Comparison of ENCODE assay signal across 20 mouse cellular contexts in genomic region chr19:10703470-10703869, GRCm38 (mm10). TPM values are rescaled to one million over a fixed set of nuclear protein-coding genes. Genes with fewer than 3 reads are reported as not detected.
DNase-seq lines count a peak whose midpoint lies in the region; ATAC-seq and TF ChIP-seq lines count a peak whose summit lies in the region.
"Had no signal": no experiment of that assay in that cellular context is flagged by ENCODE, and none has a peak within 500 bp of the region (broad histone marks: within the 10 kb centered on the region; RNA-seq: fewer than 3 reads in every experiment).

No protein-coding gene starts in this region.

- H3ac ChIP-seq in myocyte (ENCODE audit: control insufficient read depth, insufficient read length): no peak overlapping the region

- no peaks in the 10 kb centered on the region for H3K36me3 ChIP-seq in kidney, adult 2 months (ENCODE audit: control insufficient read depth, insufficient read depth, low read length)
- H3K36me3 ChIP-seq in myocyte (ENCODE audit: control insufficient read depth, insufficient read depth): no peaks in the 10 kb centered on the region

- no peak for TF ChIP-seq CTCF in kidney, adult 2 months (conservative IDR thresholded peaks at IDR 0.05; ENCODE audit: insufficient read depth, insufficient read length, low read depth, low read length)

- H3K4me2 ChIP-seq in myocyte (ENCODE audit: low read depth): no peak overlapping the region
- H3K4me2 ChIP-seq: embryonic facial prominence, embryonic 12.5 days; heart, embryonic 13.5 days; hindbrain, embryonic 12.5 days; liver, embryonic 11.5 days had no signal

- H3K4me3 ChIP-seq in kidney, adult 2 months (ENCODE audit: insufficient read depth, low read depth, low read length): no peak overlapping the region
- no peak overlapping the region for H3K4me3 ChIP-seq in myocyte
- H3K4me3 ChIP-seq: embryonic facial prominence, embryonic 12.5 days; heart, embryonic 13.5 days; hindbrain, embryonic 12.5 days had no signal

- H3K27me3 ChIP-seq in kidney, adult 2 months (replicated peaks; ENCODE audit: control insufficient read depth, insufficient read depth, low read length): no peaks in the 10 kb centered on the region
- no peaks in the 10 kb centered on the region for H3K27me3 ChIP-seq in myocyte (ENCODE audit: control insufficient read depth, insufficient read depth, insufficient read length)
- H3K27me3 ChIP-seq: CH12.LX; embryonic facial prominence, embryonic 12.5 days; heart, embryonic 13.5 days; hindbrain, embryonic 12.5 days had no signal

- H3K79me2 ChIP-seq in myocyte (ENCODE audit: control insufficient read depth, insufficient read depth): peaks cover 59% of the 10 kb centered on the region

- peak; percentile 65 for DNase-seq in adrenal gland, adult 2 months
- no peak for DNase-seq in adrenal gland, adult 8-10 months
- peak; percentile 45 for DNase-seq in kidney, adult 2 months
- no peak for DNase-seq in kidney, adult 9 months
- peak; percentile 59 to 72 for DNase-seq in cerebellum, postnatal 14 days
- no peak for DNase-seq in heart, adult 8-10 months (ENCODE audit: low spot score)
- DNase-seq: kidney, adult 11 months; midbrain, embryonic 14.5 days; thymus, postnatal 14 days had no signal

- WGBS in kidney, adult 2 months: 69% methylated on average over 8 of the region's 8 CpGs

- TF ChIP-seq POLR2A in kidney, adult 2 months (IDR thresholded peaks at IDR 0.05; ENCODE audit: low read depth, low read length): no peak
- no peak for TF ChIP-seq POLR2A in myocyte (IDR thresholded peaks at IDR 0.05; ENCODE audit: insufficient read length, low read depth)

- peaks cover 26% of the 10 kb centered on the region for H3K4me1 ChIP-seq in kidney, adult 2 months (ENCODE audit: control insufficient read depth, insufficient read depth, low read length)

- no peak for ATAC-seq in erythroid progenitor cell, adult 5-6 weeks (replicated peaks; ENCODE audit: low FRiP score, poor library complexity, severe bottlenecking)
- ATAC-seq: activated CD4-positive, CD25-positive, alpha-beta regulatory T cell, adult 4 months; lung, postnatal 0 days had no signal

- no peak overlapping the region for H3K27ac ChIP-seq in kidney, adult 2 months (ENCODE audit: insufficient read depth, low read depth, low read length)
- H3K27ac ChIP-seq: embryonic facial prominence, embryonic 12.5 days; heart, embryonic 13.5 days; hindbrain, embryonic 12.5 days had no signal

TF ChIP-seq in myocyte, 11 proteins besides CTCF, POLR2A, EP300 and RAD21:
- TF ChIP-seq CEBPB (IDR thresholded peaks at IDR 0.05; ENCODE audit: insufficient read depth, poor library complexity, severe bottlenecking) (no peak), MYOD1 (IDR thresholded peaks at IDR 0.05; ENCODE audit: control insufficient read depth in 1 of 3, insufficient read length in 2 of 3, low read depth in 2 of 3) (peak in 2 of 3 experiments; percentile 22 to 72), E2F4 (IDR thresholded peaks at IDR 0.05; ENCODE audit: insufficient read depth) (no peak), MYOG (IDR thresholded peaks at IDR 0.05; ENCODE audit: control insufficient read depth in 1 of 3, insufficient read depth in 1 of 3, insufficient read length in 2 of 3, low read depth in 2 of 3) (peak in 2 of 3 experiments; percentile 54 to 84), TCF3 (IDR thresholded peaks at IDR 0.05; ENCODE audit: insufficient read length, low read depth) (peak; percentile 27)

RNA-seq across cellular contexts. Expression of gene Vps37c, which starts 14.9 kb away (rescaled TPM):
- total RNA-seq in adrenal gland, adult 2 months (2021): 10 to 100 TPM; 22.1 to 23.3 TPM
- 46.4 and 65.5 TPM in 2 replicates for polyA plus RNA-seq in adrenal gland, adult 2 months (2012; rRNA removed)
- total RNA-seq in adrenal gland, adult 8-10 months (2022): 10 to 100 TPM; 24.3 to 40.8 (median 25.3) TPM
- polyA plus RNA-seq in kidney, adult 2 months (2012; rRNA removed): 30.0 and 32.1 TPM in 2 replicates
- polyA plus RNA-seq in myocyte (2012; fragmentation: generic; extraction: Trizol): 30.2 TPM
- 10 to 100 TPM; 21.0 to 25.1 (median 23.0) TPM for total RNA-seq in heart, adult 8-10 months (2022)
- total RNA-seq in erythroid progenitor cell, adult 5-6 weeks (2015; ENCODE audit: low replicate concordance): 10.8 and 26.0 TPM in 2 replicates
- total RNA-seq in erythroid progenitor cell, adult 5-6 weeks (2017; ENCODE audit: low replicate concordance): 3.3 and 6.0 TPM in 2 replicates

RNA-seq across cellular contexts. Expression of gene Pga5, which starts 25.6 kb away (rescaled TPM):
- total RNA-seq in adrenal gland, adult 2 months (2021): not detected
- not detected in 2 replicates for polyA plus RNA-seq in adrenal gland, adult 2 months (2012; rRNA removed)
- not detected for total RNA-seq in adrenal gland, adult 8-10 months (2022)
- polyA plus RNA-seq in kidney, adult 2 months (2012; rRNA removed): 0.80 and 1.0 TPM in 2 replicates
- polyA plus RNA-seq in myocyte (2012; fragmentation: generic; extraction: Trizol): 0.04 TPM
- total RNA-seq in heart, adult 8-10 months (2022): not detected
- not detected in 2 replicates for total RNA-seq in erythroid progenitor cell, adult 5-6 weeks (2015; ENCODE audit: low replicate concordance)
- total RNA-seq in erythroid progenitor cell, adult 5-6 weeks (2017; ENCODE audit: low replicate concordance): not detected in 2 replicates
- total RNA-seq: left cerebral cortex, adult 8-10 months had no signal
- polyA plus RNA-seq: activated CD4-positive, CD25-positive, alpha-beta regulatory T cell, adult 4 months; embryonic facial prominence, embryonic 12.5 days; forebrain, embryonic 11.5 days; heart, embryonic 13.5 days; hindbrain, embryonic 12.5 days; liver, embryonic 11.5 days; lung, postnatal 0 days; midbrain, embryonic 14.5 days had no signal

RNA-seq across cellular contexts. Expression of gene Cd5, which starts 35.3 kb away (rescaled TPM):
- total RNA-seq in adrenal gland, adult 2 months (2021): under 1 TPM; 0.10 to 0.14 TPM
- polyA plus RNA-seq in adrenal gland, adult 2 months (2012; rRNA removed): 0.15 and 0.26 TPM in 2 replicates
- under 1 TPM in 2 of 4 experiments, not detected in 2; 0.12 to 0.27 TPM for total RNA-seq in adrenal gland, adult 8-10 months (2022)
- polyA plus RNA-seq in kidney, adult 2 months (2012; rRNA removed): 0.33 and 3.3 TPM in 2 replicates
- polyA plus RNA-seq in myocyte (2012; fragmentation: generic; extraction: Trizol): not detected
- total RNA-seq in heart, adult 8-10 months (2022): under 1 TPM; 0.16 to 0.26 (median 0.21) TPM
- 2.5 and 2.9 TPM in 2 replicates for total RNA-seq in erythroid progenitor cell, adult 5-6 weeks (2015; ENCODE audit: low replicate concordance)
- total RNA-seq in erythroid progenitor cell, adult 5-6 weeks (2017; ENCODE audit: low replicate concordance): 0.26 TPM in 1 of 2 replicates, not detected in the other
- polyA plus RNA-seq: liver, embryonic 11.5 days had no signal

Comparison
In these comparisons a context has a peak if more than half of its experiments do, and no peak if none do; other contexts are left out.
1. DNase-seq: peak in adrenal gland, adult 2 months (single experiment), kidney, adult 2 months (single experiment) and cerebellum, postnatal 14 days (2 of 2); none in adrenal gland, adult 8-10 months (single experiment), kidney, adult 9 months (single experiment) and heart, adult 8-10 months (single experiment).